Mouse (Mus musculus) kidney, embryonic 16.5 days (tissue): ENCODE measurements around the gene Clip2. TPM values are rescaled to one million over a fixed set of nuclear protein-coding genes. Genes with fewer than 3 reads are reported as not detected.

Source experiments
- ATAC-seq: fragments of 200-750 bp; cut with Nextera tagmentation; 2 replicates; pipeline ENCODE4 v1.8.0; 2017; ENCODE audit warnings: moderate TSS enrichment; ENCODE audit not compliant: low FRiP score, low TSS enrichment
- H3K27ac ChIP-seq: fragments of 300-500 bp; sonication (generic); 2 replicates; pipeline ENCODE4 v1.5.1; 2014; ENCODE audit warnings: low read length
- H3K27me3 ChIP-seq: fragments of 300-500 bp; sonication (generic); 2 replicates; pipeline ENCODE4 v1.6.1; 2014; ENCODE audit warnings: low read length, control low read depth, mixed read lengths; ENCODE audit not compliant: insufficient read depth
- H3K36me3 ChIP-seq: fragments of 300-500 bp; sonication (generic); 2 replicates; pipeline ENCODE4 v1.6.1; 2014; ENCODE audit warnings: low read length, control low read depth, mixed read lengths; ENCODE audit not compliant: insufficient read depth
- H3K4me1 ChIP-seq: fragments of 300-500 bp; sonication (generic); 2 replicates; pipeline ENCODE4 v1.6.1; 2014; ENCODE audit warnings: low read length, control low read depth, mixed read lengths; ENCODE audit not compliant: insufficient read depth
- H3K4me2 ChIP-seq: fragments of 300-500 bp; sonication (generic); replicated peaks from 2 replicates; pipeline ENCODE4 v1.6.1; 2014; ENCODE audit warnings: low read depth, low read length
- H3K4me3 ChIP-seq: fragments of 300-500 bp; sonication (generic); 2 replicates; pipeline ENCODE4 v1.5.1; 2014; ENCODE audit warnings: mild to moderate bottlenecking, low read length
- H3K9ac ChIP-seq: fragments of 300-500 bp; sonication (generic); replicated peaks from 2 replicates; pipeline ENCODE4 v1.6.1; 2014; ENCODE audit warnings: low read length
- H3K9me3 ChIP-seq: fragments of 300-500 bp; sonication (generic); 2 replicates; pipeline ENCODE4 v1.6.1; 2016; ENCODE audit warnings: low read length, control low read depth
- WGBS: fragments of 180-500 bp; shearing (Covaris S2); extraction: QIAGEN DNeasy Blood & Tissue Kit; methylation state at CpG from one replicate; pipeline ENCODE4 v1.1.7; 2014; 5-methylcytosine and 5-hydroxymethylcytosine counted together
- polyA plus RNA-seq: library from polyadenylated mRNA; unstranded; fragments of >200 nt; fragmentation: Nextera tagmentation; extraction: Ambion mirVana; gene quantifications from 2 replicates; pipeline ENCODE4 v1.2.1, GENCODE M21; 2015

The Clip2 gene
- 4.1 and 4.3 TPM in 2 replicates for polyA plus RNA-seq

- Histone ChIP-seq H3K36me3 (no peaks in the 10 kb centered on the region), H3K4me2 (peak within 1 kb of the TSS; percentile 75), H3K9ac (peak within 1 kb of the TSS; percentile 93), H3K4me1 (peaks cover 45% of the 10 kb centered on the region), H3K9me3 (no peaks in the 10 kb centered on the region), H3K27me3 (no peaks in the 10 kb centered on the region), H3K4me3 (peak within 1 kb of the TSS; percentile 64), H3K27ac (peak within 1 kb of the TSS; percentile 96)
- 1% methylated on average over 58 of the region's 61 CpGs for WGBS
- ATAC-seq, result peak; percentile 93
Measured at GRCm38 (mm10) chr5:134552110-134552972, at the start of gene Clip2. Clip2 (minus strand) TSS chr5:134552434.

GRCm38 (mm10) chr5:134597711-134598110 lies 45.5 kb upstream of the Clip2 start:
- 89% methylated on average over 10 of the region's 10 CpGs for WGBS
- H3K36me3 ChIP-seq, result peaks cover 61% of the 10 kb centered on the region
- H3K9ac ChIP-seq, result no peak overlapping the region
- no peaks in the 10 kb centered on the region for H3K9me3 ChIP-seq
- no peaks in the 10 kb centered on the region for H3K4me1 ChIP-seq
- no peak overlapping the region for H3K27ac ChIP-seq
- no peak overlapping the region for H3K4me3 ChIP-seq
- ATAC-seq, result no peak
- H3K27me3 ChIP-seq, result no peaks in the 10 kb centered on the region
- H3K4me2 ChIP-seq, result no peak overlapping the region

- Histone ChIP-seq H3K9ac (no peak overlapping the region), H3K36me3 (peaks cover 73% of the 10 kb centered on the region), H3K4me2 (no peak overlapping the region), H3K4me1 (no peaks in the 10 kb centered on the region), H3K27ac (no peak overlapping the region), H3K27me3 (no peaks in the 10 kb centered on the region), H3K4me3 (no peak overlapping the region), H3K9me3 (no peaks in the 10 kb centered on the region)
- WGBS, result 89% methylated on average over 9 of the region's 9 CpGs
- no peak for ATAC-seq
Measured at GRCm38 (mm10) chr5:134593093-134593492, 40.9 kb upstream of the Clip2 start.

GRCm38 (mm10) chr5:134592026-134592581 lies 39.9 kb upstream of the Clip2 start:
- Histone ChIP-seq H3K36me3 (peaks cover 68% of the 10 kb centered on the region), H3K4me2 (no peak overlapping the region), H3K9me3 (no peaks in the 10 kb centered on the region), H3K27ac (no peak overlapping the region), H3K27me3 (no peaks in the 10 kb centered on the region), H3K4me1 (no peaks in the 10 kb centered on the region), H3K9ac (no peak overlapping the region), H3K4me3 (no peak overlapping the region)
- WGBS, result 89% methylated on average over 11 of the region's 11 CpGs
- ATAC-seq, result no peak

- no peaks in the 10 kb centered on the region for H3K27me3 ChIP-seq
- H3K4me3 ChIP-seq, result no peak overlapping the region
- no peak overlapping the region for H3K4me2 ChIP-seq
- H3K9ac ChIP-seq, result no peak overlapping the region
- no peak for ATAC-seq
- 85% methylated on average over 3 of the region's 3 CpGs for WGBS
- H3K9me3 ChIP-seq, result no peaks in the 10 kb centered on the region
- no peak overlapping the region for H3K27ac ChIP-seq
- H3K36me3 ChIP-seq, result peaks cover 48% of the 10 kb centered on the region
- H3K4me1 ChIP-seq, result no peaks in the 10 kb centered on the region
Measured at GRCm38 (mm10) chr5:134589900-134590299, 37.7 kb upstream of the Clip2 start.

GRCm38 (mm10) chr5:134584798-134585197 lies 32.6 kb upstream of the Clip2 start:
- Histone ChIP-seq H3K4me1 (peaks cover 9% of the 10 kb centered on the region; the same call in 1 of the 2 replicates), H3K27ac (no peak overlapping the region), H3K9ac (no peak overlapping the region; the same call in 1 of the 2 replicates), H3K4me3 (no peak overlapping the region), H3K36me3 (peaks cover 11% of the 10 kb centered on the region; the same call in 1 of the 2 replicates), H3K4me2 (no peak overlapping the region), H3K9me3 (no peaks in the 10 kb centered on the region), H3K27me3 (no peaks in the 10 kb centered on the region)
- WGBS, result 89% methylated on average over 5 of the region's 5 CpGs
- no peak for ATAC-seq

- no peak overlapping the region for H3K4me3 ChIP-seq
- no peaks in the 10 kb centered on the region for H3K9me3 ChIP-seq
- H3K4me2 ChIP-seq, result peak overlapping the region; percentile 4; the same call in 1 of the 2 replicates
- no peak overlapping the region for H3K9ac ChIP-seq
- H3K27me3 ChIP-seq, result no peaks in the 10 kb centered on the region
- no peak for ATAC-seq
- H3K27ac ChIP-seq, result no peak overlapping the region
- H3K36me3 ChIP-seq, result peaks cover 9% of the 10 kb centered on the region; the same call in 1 of the 2 replicates
- peaks cover 9% of the 10 kb centered on the region; the same call in 1 of the 2 replicates for H3K4me1 ChIP-seq
- 74% methylated on average over 3 of the region's 3 CpGs for WGBS
Measured at GRCm38 (mm10) chr5:134583884-134584213, 31.6 kb upstream of the Clip2 start.

- Histone ChIP-seq H3K9me3 (no peaks in the 10 kb centered on the region), H3K36me3 (peaks cover 4% of the 10 kb centered on the region; the same call in 1 of the 2 replicates), H3K4me1 (peaks cover 9% of the 10 kb centered on the region; the same call in 1 of the 2 replicates), H3K27ac (0 out of 2 replicates have a peak overlapping the region, but pooled peaks have one; percentile 52), H3K4me2 (peak overlapping the region; percentile 72), H3K9ac (peak overlapping the region; percentile 94), H3K4me3 (peak overlapping the region; percentile 98), H3K27me3 (no peaks in the 10 kb centered on the region)
- ATAC-seq, result no peak
- 28% methylated on average over 15 of the region's 15 CpGs for WGBS
Measured at GRCm38 (mm10) chr5:134583006-134583883, 31.0 kb upstream of the Clip2 start.

GRCm38 (mm10) chr5:134582221-134582907 lies 30.1 kb upstream of the Clip2 start:
- Histone ChIP-seq H3K27me3 (no peaks in the 10 kb centered on the region), H3K36me3 (peaks cover 2% of the 10 kb centered on the region; the same call in 1 of the 2 replicates), H3K4me2 (peak overlapping the region; percentile 72), H3K9ac (peak overlapping the region; percentile 94), H3K9me3 (no peaks in the 10 kb centered on the region), H3K4me3 (peak overlapping the region; percentile 98), H3K27ac (peak overlapping the region; percentile 52; the same call in 1 of the 2 replicates), H3K4me1 (peaks cover 9% of the 10 kb centered on the region; the same call in 1 of the 2 replicates)
- peak; percentile 95 for ATAC-seq
- WGBS, result 8% methylated on average over 29 of the region's 30 CpGs
